ENCODE assay signal across 25 mouse cellular contexts in genomic region chr4:120993025-120993424, GRCm38 (mm10). TPM values are rescaled to one million over a fixed set of nuclear protein-coding genes. Genes with fewer than 3 reads are reported as not detected.
DNase-seq lines count a peak whose midpoint lies in the region; ATAC-seq and TF ChIP-seq lines count a peak whose summit lies in the region.
"Had no signal": no experiment of that assay in that cellular context is flagged by ENCODE, and none has a peak within 500 bp of the region (broad histone marks: within the 10 kb centered on the region; RNA-seq: fewer than 3 reads in every experiment).

No protein-coding gene starts in this region.

- no peak overlapping the region for H3K4me2 ChIP-seq in liver, postnatal 0 days (ENCODE audit: low read depth, low read length)
- H3K4me2 ChIP-seq in liver, embryonic 11.5 days: no peak overlapping the region
- H3K4me2 ChIP-seq: embryonic facial prominence, embryonic 12.5 days; limb, embryonic 13.5 days had no signal

- H3K4me1 ChIP-seq in liver, postnatal 0 days (ENCODE audit: insufficient read depth): peaks cover 16% of the 10 kb centered on the region
- 0 out of 2 replicates have a peak, but pooled peaks cover 2% of the 10 kb centered on the region for H3K4me1 ChIP-seq in liver, embryonic 11.5 days (replicated peaks; ENCODE audit: control insufficient read depth, insufficient read depth, low read length)
- H3K4me1 ChIP-seq: embryonic facial prominence, embryonic 12.5 days; hindbrain, embryonic 10.5 days; limb, embryonic 13.5 days had no signal

- no peak for DNase-seq in liver, postnatal 0 days
- DNase-seq in liver, embryonic 11.5 days (ENCODE audit: low spot score): no peak
- DNase-seq in B cell, adult 2 months: peak; percentile 33 to 46
- DNase-seq in NIH3T3 (ENCODE audit: low read depth): peak; percentile 33
- DNase-seq in kidney, adult 9 months: no peak
- no peak for DNase-seq in frontal cortex, postnatal 10 days (ENCODE audit: low spot score in 2 of 2)
- DNase-seq in embryo, embryonic 9.5 days (ENCODE audit: extremely low spot score): no peak
- DNase-seq: adrenal gland, postnatal 25 days; cerebellum, adult 18-20 months; gastrocnemius, postnatal 25 days; kidney, adult 11 months; kidney, postnatal 14 days; right cerebral cortex, postnatal 4 days; thymus, postnatal 36 days had no signal

- no peak for TF ChIP-seq CTCF in liver, postnatal 0 days (IDR thresholded peaks at IDR 0.05; ENCODE audit: low read depth)

- H3K27ac ChIP-seq in liver, postnatal 0 days (ENCODE audit: low read depth): no peak overlapping the region
- H3K27ac ChIP-seq in liver, embryonic 11.5 days (ENCODE audit: low read depth, low read length): no peak overlapping the region
- H3K27ac ChIP-seq in macrophage: peak overlapping the region; percentile 73
- H3K27ac ChIP-seq: embryonic facial prominence, embryonic 12.5 days; hindbrain, embryonic 10.5 days; hindbrain, postnatal 0 days; limb, embryonic 13.5 days had no signal

- peaks cover 93% of the 10 kb centered on the region for H3K79me2 ChIP-seq in macrophage (ENCODE audit: inconsistent target)

- H3K36me3 ChIP-seq in liver, postnatal 0 days (replicated peaks; ENCODE audit: insufficient read depth, low read length): peaks cover 2% of the 10 kb centered on the region; the same call in 1 of the 2 replicates
- peaks cover 8% of the 10 kb centered on the region; the same call in 1 of the 2 replicates for H3K36me3 ChIP-seq in liver, embryonic 11.5 days (ENCODE audit: control insufficient read depth, insufficient read depth, low read length)
- no peaks in the 10 kb centered on the region for H3K36me3 ChIP-seq in macrophage (ENCODE audit: inconsistent target)
- H3K36me3 ChIP-seq: embryonic facial prominence, embryonic 12.5 days; hindbrain, embryonic 10.5 days had no signal

- no peak for TF ChIP-seq EP300 in liver, postnatal 0 days (IDR thresholded peaks at IDR 0.05; ENCODE audit: low read depth)

- H3K4me3 ChIP-seq in liver, postnatal 0 days (ENCODE audit: low read depth, low read length): no peak overlapping the region
- no peak overlapping the region for H3K4me3 ChIP-seq in liver, embryonic 11.5 days (ENCODE audit: low read depth, low read length)
- no peak overlapping the region for H3K4me3 ChIP-seq in macrophage (ENCODE audit: inconsistent target)
- H3K4me3 ChIP-seq: embryonic facial prominence, embryonic 12.5 days; erythroblast, embryonic 14.5 days; hindbrain, embryonic 10.5 days; limb, embryonic 13.5 days; megakaryocyte, embryonic 14.5 days; myocyte had no signal

- H3K9me3 ChIP-seq in liver, postnatal 0 days (ENCODE audit: low read length): no peaks in the 10 kb centered on the region
- H3K9me3 ChIP-seq in liver, embryonic 11.5 days (ENCODE audit: control insufficient read depth, low read length): no peaks in the 10 kb centered on the region
- H3K9me3 ChIP-seq: embryonic facial prominence, embryonic 12.5 days had no signal

- no peaks in the 10 kb centered on the region for H3K27me3 ChIP-seq in liver, postnatal 0 days (ENCODE audit: insufficient read depth, low read length)
- H3K27me3 ChIP-seq in liver, embryonic 11.5 days (replicated peaks; ENCODE audit: control insufficient read depth, insufficient read depth, low read length): no peaks in the 10 kb centered on the region
- H3K27me3 ChIP-seq: embryonic facial prominence, embryonic 12.5 days; limb, embryonic 13.5 days; megakaryocyte, embryonic 14.5 days had no signal

- WGBS in liver, postnatal 0 days (ENCODE audit: insufficient replicate concordance): 72% methylated on average over 1 of the region's 1 CpGs
- 82% methylated on average over 1 of the region's 1 CpGs for WGBS in liver, embryonic 11.5 days
- WGBS in macrophage (ENCODE audit: missing documents): 0% methylated on average over 1 of the region's 1 CpGs

- no peak overlapping the region for H3K9ac ChIP-seq in liver, postnatal 0 days (replicated peaks)
- no peak overlapping the region for H3K9ac ChIP-seq in liver, embryonic 11.5 days (ENCODE audit: low read depth, low read length)
- H3K9ac ChIP-seq: embryonic facial prominence, embryonic 12.5 days; limb, embryonic 13.5 days had no signal

- peak; percentile 45; the same call in 1 of the 2 replicates for ATAC-seq in liver, postnatal 0 days
- no peak for ATAC-seq in liver, embryonic 11.5 days (replicated peaks; ENCODE audit: low FRiP score)
- ATAC-seq: CD4-positive, CD25-positive, alpha-beta regulatory T cell, adult 4 months; forebrain, embryonic 14.5 days; hindbrain, postnatal 0 days had no signal

RNA-seq across cellular contexts. Expression of gene Smap2, which starts 24.0 kb away (rescaled TPM):
- 14.9 and 17.1 TPM in 2 replicates for polyA plus RNA-seq in liver, postnatal 0 days (2015; fragmentation: Nextera tagmentation; extraction: Ambion mirVana)
- polyA plus RNA-seq in liver, embryonic 11.5 days (2014; fragmentation: Nextera tagmentation; extraction: Ambion mirVana): 38.8 and 42.3 TPM in 2 replicates
- 100 to 1,000 TPM in 3 of 26 experiments, 10 to 100 TPM in 23; 27.4 to 135 (median 65.5) TPM for total RNA-seq in macrophage (2018; cell fraction: chromatin; rRNA removed)
- 100 to 1,000 TPM in 10 of 26 experiments, 10 to 100 TPM in 16; 68.1 to 129 (median 92.1) TPM for total RNA-seq in macrophage (2018; cell fraction: cytosol; rRNA removed)
- 100 to 1,000 TPM in 1 of 26 experiments, 10 to 100 TPM in 25; 49.3 to 106 (median 71.6) TPM for total RNA-seq in macrophage (2018; cell fraction: nucleus; rRNA removed)
- 87.2 to 154 TPM (median 91.9 TPM) in 3 replicates for polyA plus RNA-seq in macrophage (2018)

RNA-seq across cellular contexts. Expression of gene Zfp69, which starts 41.5 kb away (rescaled TPM):
- polyA plus RNA-seq in liver, postnatal 0 days (2015; fragmentation: Nextera tagmentation; extraction: Ambion mirVana): 1.7 and 1.8 TPM in 2 replicates
- polyA plus RNA-seq in liver, embryonic 11.5 days (2014; fragmentation: Nextera tagmentation; extraction: Ambion mirVana): 4.2 and 5.6 TPM in 2 replicates
- total RNA-seq in macrophage (2018; cell fraction: chromatin; rRNA removed): 10 to 100 TPM in 2 of 26 experiments, 1 to 10 TPM in 23, under 1 TPM in 1; 0.50 to 18.3 (median 3.5) TPM
- under 1 TPM in 25 of 26 experiments, not detected in 1; 0.10 to 0.90 (median 0.40) TPM for total RNA-seq in macrophage (2018; cell fraction: cytosol; rRNA removed)
- total RNA-seq in macrophage (2018; cell fraction: nucleus; rRNA removed): 1 to 10 TPM in 24 of 26 experiments, under 1 TPM in 2; 0.32 to 9.3 (median 2.2) TPM
- 0.46 to 0.93 TPM (median 0.59 TPM) in 3 replicates for polyA plus RNA-seq in macrophage (2018)

RNA-seq across cellular contexts. Expression of gene Col9a2, which starts 46.2 kb away (rescaled TPM):
- 0.34 and 0.44 TPM in 2 replicates for polyA plus RNA-seq in liver, postnatal 0 days (2015; fragmentation: Nextera tagmentation; extraction: Ambion mirVana)
- 1.9 and 2.9 TPM in 2 replicates for polyA plus RNA-seq in liver, embryonic 11.5 days (2014; fragmentation: Nextera tagmentation; extraction: Ambion mirVana)
- total RNA-seq in macrophage (2018; cell fraction: chromatin; rRNA removed): under 1 TPM in 2 of 26 experiments, not detected in 24; 0.16 to 0.35 TPM
- under 1 TPM in 2 of 26 experiments, not detected in 24; 0.14 to 0.17 TPM for total RNA-seq in macrophage (2018; cell fraction: cytosol; rRNA removed)
- not detected for total RNA-seq in macrophage (2018; cell fraction: nucleus; rRNA removed)
- polyA plus RNA-seq in macrophage (2018): 0.04 TPM in 1 of 3 replicates, not detected in the others
- total RNA-seq: G1E had no signal
- polyA plus RNA-seq: CD4-positive, CD25-positive, alpha-beta regulatory T cell, adult 4 months; G1E; myocyte had no signal

Comparison
In these comparisons a context has a peak if more than half of its experiments do, and no peak if none do; other contexts are left out.
1. DNase-seq: peak in B cell, adult 2 months (2 of 2) and NIH3T3 (single experiment); none in liver, postnatal 0 days (single experiment), liver, embryonic 11.5 days (single experiment), kidney, adult 9 months (single experiment), frontal cortex, postnatal 10 days (0 of 2) and embryo, embryonic 9.5 days (single experiment).